Mouse (Mus musculus): ENCODE measurements at regions not wholly inside any gene's neighbourhood (a gene's known extent, or its start where the extent isn't known, plus 50 kb on each side); places are given as distances from the start of the nearest gene placed in this dataset.

- TF ChIP-seq CHD2 (IDR thresholded peaks at IDR 0.05; ENCODE audit: low read length) (no peak), CTCF (IDR thresholded peaks at IDR 0.05 in 2 of 3, conservative IDR thresholded peaks at IDR 0.05 in 1 of 3; ENCODE audit: control insufficient read depth in 1 of 3, insufficient read depth in 1 of 3, low read depth in 2 of 3, low read length in 3 of 3, poor library complexity in 1 of 3, severe bottlenecking in 1 of 3) (no peak), GABPA (IDR thresholded peaks at IDR 0.05; ENCODE audit: low read depth, low read length) (no peak), MAZ (IDR thresholded peaks at IDR 0.05; ENCODE audit: low read depth, low read length) (no peak), POLR2AphosphoS2 (IDR thresholded peaks at IDR 0.05; ENCODE audit: low read length) (no peak), ZMIZ1 (IDR thresholded peaks at IDR 0.05; ENCODE audit: low read depth, low read length) (no peak), BHLHE40 (IDR thresholded peaks at IDR 0.05; ENCODE audit: borderline replicate concordance, low read depth, low read length) (no peak), TAL1 (IDR thresholded peaks at IDR 0.05; ENCODE audit: low read length) (no peak), POLR2A (IDR thresholded peaks at IDR 0.05; ENCODE audit: control insufficient read depth in 1 of 2, insufficient read depth in 1 of 2, low read depth in 1 of 2, low read length in 2 of 2, poor library complexity in 1 of 2) (no peak), RAD21 (IDR thresholded peaks at IDR 0.05; ENCODE audit: low read depth, low read length) (no peak), MAX (IDR thresholded peaks at IDR 0.05; ENCODE audit: low read length) (no peak)
Observed at GRCm38 (mm10) chr3:14997241-14997640, 111.2 kb downstream of the Car2 start.

All from MEL (cell line).